Mouse (Mus musculus): ENCODE measurements around the gene Lgals3bp.

Gene Lgals3bp

DNA sequence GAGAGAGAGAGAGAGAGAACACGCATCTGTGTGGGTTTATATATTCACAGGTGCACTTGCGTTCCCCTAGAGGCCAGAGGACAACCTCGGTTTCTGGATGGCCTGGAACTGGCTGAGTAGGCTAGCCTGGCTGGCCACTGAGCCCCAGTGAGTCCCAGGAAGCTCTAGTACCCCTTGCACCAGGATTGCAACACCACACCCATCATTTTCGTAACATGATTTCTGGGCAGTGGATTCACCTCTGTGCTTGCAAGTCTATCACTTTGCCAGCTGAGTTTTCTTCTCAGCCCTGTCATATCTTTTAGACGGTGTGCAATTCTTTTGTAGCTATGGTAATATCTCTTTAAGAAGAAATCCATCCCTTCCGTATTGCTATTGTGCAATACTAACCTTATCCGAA lies 18.4 kb upstream of the Lgals3bp start:
- no peak for DNase-seq

- DNase-seq, result peak; percentile 99
Observed at GRCm38 (mm10) chr11:118418834-118419504, 17.1 kb upstream of the Lgals3bp start, which contains the start of gene Cant1. Gene Cant1, minus strand, starts transcription at chr11:118419086.

DNA sequence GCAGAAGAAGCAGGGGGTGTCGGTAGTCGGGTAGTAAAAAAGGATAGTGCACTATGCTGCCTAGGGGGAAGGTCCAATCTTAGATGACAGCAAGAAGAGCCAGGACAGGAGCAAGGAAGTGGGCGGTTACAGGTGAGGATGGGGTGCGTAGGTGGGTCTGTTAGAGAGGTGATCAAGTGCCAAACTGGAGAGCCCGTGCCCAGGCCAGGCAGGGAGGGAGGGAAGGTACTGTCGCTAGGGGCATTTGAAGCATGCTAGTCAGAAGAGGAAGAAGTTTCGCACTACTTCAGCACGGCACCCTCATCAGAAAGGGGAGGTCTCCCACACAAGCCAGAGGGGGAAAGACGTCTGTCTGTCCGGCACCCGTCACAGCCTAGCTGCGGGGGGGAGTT lies 16.5 kb upstream of the Lgals3bp start:
- no peak for DNase-seq

- DNase-seq, result no peak
Observed at GRCm38 (mm10) chr11:118417496-118417895, 15.6 kb upstream of the Lgals3bp start.

GRCm38 (mm10) chr11:118416046-118416445 lies 14.2 kb upstream of the Lgals3bp start:
- DNase-seq, result no peak

DNA sequence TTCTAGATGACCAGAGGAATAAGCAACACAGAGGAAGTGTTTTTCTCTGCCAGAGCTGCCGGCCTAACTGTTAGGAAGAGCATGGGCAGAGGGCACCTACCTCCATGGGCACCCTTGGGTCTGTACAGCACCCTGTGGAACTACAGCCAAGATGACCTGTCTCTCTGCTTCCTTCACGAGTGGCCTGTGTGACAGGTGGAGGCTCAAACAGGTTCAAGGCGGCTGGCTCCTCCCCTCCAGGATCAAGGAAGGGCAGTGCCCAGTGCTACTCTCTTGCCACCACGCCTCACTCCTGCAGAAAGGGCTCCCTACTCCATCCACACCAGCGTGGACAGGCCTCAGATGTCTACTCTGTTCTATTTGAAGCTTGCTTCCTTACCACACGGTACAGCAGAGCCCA lies 13.7 kb upstream of the Lgals3bp start:
- no peak for DNase-seq

GRCm38 (mm10) chr11:118414270-118414669 lies 12.4 kb upstream of the Lgals3bp start:
- DNase-seq, result no peak

DNA sequence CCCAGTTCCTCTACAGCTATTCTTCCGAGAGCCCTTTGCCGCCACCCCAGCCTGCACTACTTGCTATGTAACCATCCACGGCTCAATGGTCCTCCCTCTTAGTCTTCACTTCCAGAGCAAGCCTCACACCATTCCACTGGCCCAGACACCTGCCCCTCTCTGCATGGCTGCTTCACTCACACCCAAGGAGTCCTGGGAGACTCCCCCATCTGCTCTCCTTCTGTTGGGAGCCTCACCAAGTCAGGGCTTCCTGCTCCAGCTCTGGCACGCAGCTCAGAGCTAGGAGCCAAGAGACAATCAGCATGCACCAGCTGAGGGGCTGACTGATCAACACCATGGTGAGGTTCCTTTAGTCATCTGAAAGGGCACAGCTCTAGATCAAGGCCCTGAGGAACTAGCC lies 11.2 kb upstream of the Lgals3bp start:
- DNase-seq, result no peak

DNA sequence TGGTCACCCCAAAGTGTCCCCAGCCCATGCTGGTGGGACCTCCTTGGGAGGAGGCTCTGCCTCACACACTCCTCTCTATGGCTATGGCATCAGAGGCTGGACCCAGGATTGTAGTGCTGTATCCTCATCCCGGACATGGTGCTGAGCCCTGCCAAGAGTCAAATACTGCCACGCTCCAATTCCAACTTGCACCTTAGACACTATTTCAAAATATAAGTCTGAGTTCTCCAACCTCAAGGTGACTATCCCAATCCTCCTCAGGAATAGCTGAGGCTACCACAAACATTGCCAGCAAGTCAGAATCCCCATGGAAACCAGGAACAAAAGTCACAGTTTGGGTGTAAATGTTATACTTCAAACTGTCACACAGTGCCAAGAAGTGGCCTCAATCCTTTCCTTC lies 10.7 kb upstream of the Lgals3bp start:
- no peak for DNase-seq

DNA sequence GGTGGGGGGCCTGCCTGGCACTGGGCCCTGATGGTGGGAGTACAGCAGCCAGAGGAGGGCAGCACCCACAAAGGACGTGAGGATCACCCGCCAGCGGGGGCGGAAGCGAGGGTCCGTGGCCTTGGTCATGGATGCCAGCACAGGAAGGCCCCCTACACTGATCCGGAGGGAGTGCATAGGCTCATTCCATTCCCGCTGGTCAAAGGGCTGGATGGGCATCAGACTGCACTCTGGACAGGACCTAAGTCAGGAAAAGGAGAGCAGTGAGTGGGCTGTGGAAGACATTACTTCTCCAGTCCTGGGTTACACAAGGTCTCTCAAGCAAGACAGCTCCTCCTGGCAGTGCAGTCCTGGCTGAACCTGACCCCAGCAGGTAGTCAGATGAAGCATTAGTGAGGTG lies 9.4 kb upstream of the Lgals3bp start:
- no peak for DNase-seq

GRCm38 (mm10) chr11:118410479-118410878 lies 8.6 kb upstream of the Lgals3bp start:
- DNase-seq, result no peak

- no peak for DNase-seq
Observed at GRCm38 (mm10) chr11:118410073-118410444, 8.2 kb upstream of the Lgals3bp start.

- no peak for DNase-seq
Observed at GRCm38 (mm10) chr11:118409106-118410072, 7.5 kb upstream of the Lgals3bp start.

GRCm38 (mm10) chr11:118408051-118408740 lies 6.3 kb upstream of the Lgals3bp start:
- no peak for DNase-seq

DNA sequence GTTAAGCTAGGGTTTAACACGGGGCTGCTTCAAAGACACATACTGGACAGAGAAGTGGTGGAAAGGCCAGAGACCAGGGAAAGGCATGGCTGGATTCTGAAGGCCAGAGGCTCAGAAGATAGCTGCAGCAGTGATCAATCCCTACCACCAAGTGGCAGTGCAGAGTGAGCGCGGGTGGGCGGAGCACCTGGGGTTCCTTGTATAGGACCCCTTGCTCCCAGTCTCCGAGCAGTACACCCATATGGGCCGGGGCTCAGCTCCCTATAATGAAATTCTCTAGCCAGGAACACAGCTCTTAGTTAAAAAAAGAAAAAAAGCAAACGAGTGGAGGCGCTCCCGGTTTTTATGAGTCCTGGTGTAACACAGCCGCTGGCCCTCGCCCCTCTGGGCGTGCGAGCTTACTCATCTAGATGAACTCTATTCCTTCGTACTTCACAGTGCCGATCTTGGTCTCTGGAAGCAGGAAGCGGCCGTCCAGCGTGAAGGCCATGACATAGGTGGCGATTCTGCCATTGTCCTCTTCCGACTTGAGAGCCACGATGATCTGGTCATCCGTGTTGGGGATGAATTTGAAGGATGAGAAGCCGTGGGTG lies 5.5 kb upstream of the Lgals3bp start:
- DNase-seq, result no peak

GRCm38 (mm10) chr11:118406521-118406920 lies 4.6 kb upstream of the Lgals3bp start:
- no peak for DNase-seq

DNA sequence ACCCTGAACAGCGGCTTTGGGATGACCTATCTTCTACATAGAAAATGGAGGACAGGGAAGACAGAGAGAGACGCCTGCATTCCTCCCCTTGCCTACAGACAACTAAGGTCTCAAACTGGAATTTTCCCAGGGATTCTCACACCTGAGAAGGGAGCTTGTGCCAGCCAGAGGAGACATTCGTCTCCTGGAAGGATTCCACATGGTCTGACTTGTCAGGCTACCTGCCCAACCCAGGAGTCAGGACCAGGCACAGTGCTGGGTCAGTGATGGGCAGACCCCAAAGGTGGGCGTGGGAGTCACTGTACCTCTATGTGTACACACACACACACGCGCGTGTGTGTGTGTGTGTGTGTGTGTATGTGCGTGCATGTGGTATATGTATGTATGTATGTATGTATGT lies 3.4 kb upstream of the Lgals3bp start:
- DNase-seq, result no peak

- no peak for DNase-seq
Observed at GRCm38 (mm10) chr11:118403951-118404899, 2.3 kb upstream of the Lgals3bp start.

GRCm38 (mm10) chr11:118403183-118403582 lies 1.3 kb upstream of the Lgals3bp start:
- DNase-seq, result no peak

- DNase-seq, result no peak
Observed at GRCm38 (mm10) chr11:118401195-118401594, 697 bp downstream of the Lgals3bp start.

DNA sequence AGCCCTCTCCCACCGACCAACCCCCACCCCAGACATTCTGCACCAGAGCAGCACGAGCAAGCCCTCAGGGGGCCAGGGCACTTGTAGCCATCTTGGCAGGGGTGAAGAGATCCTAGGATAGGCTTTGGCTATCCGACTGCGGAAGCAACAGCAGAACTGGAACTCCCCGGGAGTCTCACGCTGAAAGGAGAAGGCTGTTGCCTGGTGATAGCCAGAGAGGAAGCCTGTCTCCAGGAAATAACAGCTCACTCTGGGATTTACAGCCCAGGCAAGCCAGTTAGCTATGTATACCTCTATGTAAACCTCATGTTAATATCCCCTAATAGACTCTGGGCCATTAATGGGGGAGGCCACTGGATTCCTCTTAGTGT lies 1.3 kb downstream of the Lgals3bp start:
- no peak for DNase-seq

Measured in right cerebral cortex, postnatal 25 days (tissue).